Mouse (Mus musculus) forelimb bud, embryonic 11.5 days (tissue): ENCODE data around the gene Sec1.
"Not testable (repeated sequence)": the region's sequence is repeated elsewhere in the genome, so short reads cannot be mapped to it uniquely, and the experiment has no call there.

Source experiments
- DNase-seq: peaks from one replicate; pipeline ENCODE4 v3.0.0-alpha.2; 2012; ENCODE audit warnings: low read depth, low spot score

Gene Sec1

GRCm38 (mm10) chr7:45679966-45680621 lies 14.1 kb downstream of the Sec1 start:
- no peak for DNase-seq

GRCm38 (mm10) chr7:45678513-45678912 lies 15.7 kb downstream of the Sec1 start:
- no peak for DNase-seq

- no peak for DNase-seq
Measured at GRCm38 (mm10) chr7:45677627-45678295, 16.4 kb downstream of the Sec1 start.

GRCm38 (mm10) chr7:45668921-45669320 lies 25.3 kb downstream of the Sec1 start:
- DNase-seq: no peak

DNA sequence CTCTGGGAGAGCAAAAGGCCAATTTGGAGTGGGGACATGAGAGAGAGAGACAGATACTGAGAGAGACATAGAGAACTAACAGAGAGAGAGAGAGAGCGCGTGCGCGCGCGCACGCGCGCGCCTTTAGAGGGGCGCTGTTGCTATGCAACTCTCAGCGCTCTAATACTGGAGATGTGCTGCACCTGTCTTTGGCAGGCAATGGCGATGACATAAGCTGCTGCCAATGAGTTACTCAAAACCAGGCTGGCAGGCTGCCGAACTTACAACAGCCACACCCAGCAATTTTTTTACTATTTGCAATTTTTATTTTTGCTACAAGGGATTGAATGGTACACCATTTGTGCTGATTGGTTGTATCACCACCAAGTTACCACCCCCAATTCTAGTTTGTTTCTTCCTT lies 26.4 kb downstream of the Sec1 start:
- DNase-seq: no peak

GRCm38 (mm10) chr7:45666161-45666560 lies 28.0 kb downstream of the Sec1 start, which contains the start of gene Fut2:
Fut2 (minus strand) TSS chr7:45666394.
- DNase-seq: no peak

DNA sequence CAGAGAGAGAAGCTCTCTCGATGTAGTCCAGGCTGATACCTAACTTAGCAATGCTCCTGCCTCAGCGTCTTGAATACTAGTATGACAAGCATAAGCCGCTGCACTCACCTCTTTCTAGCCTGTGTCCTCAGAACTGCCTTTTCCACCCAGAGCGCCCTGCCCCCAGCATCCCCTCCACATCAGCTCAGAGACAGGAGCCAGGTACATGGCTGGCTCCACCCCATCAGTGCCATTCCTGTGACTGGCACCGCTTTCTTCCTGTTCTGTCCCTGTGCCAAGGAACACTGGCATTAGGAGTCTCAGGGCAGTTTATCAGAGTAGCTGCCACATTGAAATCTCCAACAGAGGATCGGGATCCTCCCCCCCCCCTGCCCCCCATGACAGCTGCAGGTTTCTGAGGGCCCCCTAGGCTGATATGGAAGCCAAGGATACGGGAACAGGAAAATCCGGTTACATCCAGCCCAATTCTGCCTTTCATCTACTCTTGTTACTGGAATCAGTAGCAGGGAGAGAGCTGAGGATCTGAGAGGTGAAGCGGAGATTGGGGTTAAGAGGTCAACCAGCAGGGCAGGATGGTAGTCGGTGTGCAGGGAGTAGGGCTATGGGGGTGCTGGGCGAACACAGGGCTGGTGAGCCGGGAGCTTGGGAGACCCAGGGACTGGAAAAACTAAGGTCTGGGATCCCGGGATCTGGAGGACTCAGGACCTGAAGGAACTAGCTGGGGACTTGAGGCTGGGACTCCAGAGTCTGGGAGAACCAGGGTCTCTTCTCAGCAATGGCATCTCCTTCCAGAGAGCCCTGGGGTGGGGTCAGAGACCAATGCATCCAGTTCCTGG lies 28.7 kb downstream of the Sec1 start:
- no peak for DNase-seq

GRCm38 (mm10) chr7:45661702-45662101 lies 32.5 kb downstream of the Sec1 start:
- not testable (repeated sequence) for DNase-seq

DNA sequence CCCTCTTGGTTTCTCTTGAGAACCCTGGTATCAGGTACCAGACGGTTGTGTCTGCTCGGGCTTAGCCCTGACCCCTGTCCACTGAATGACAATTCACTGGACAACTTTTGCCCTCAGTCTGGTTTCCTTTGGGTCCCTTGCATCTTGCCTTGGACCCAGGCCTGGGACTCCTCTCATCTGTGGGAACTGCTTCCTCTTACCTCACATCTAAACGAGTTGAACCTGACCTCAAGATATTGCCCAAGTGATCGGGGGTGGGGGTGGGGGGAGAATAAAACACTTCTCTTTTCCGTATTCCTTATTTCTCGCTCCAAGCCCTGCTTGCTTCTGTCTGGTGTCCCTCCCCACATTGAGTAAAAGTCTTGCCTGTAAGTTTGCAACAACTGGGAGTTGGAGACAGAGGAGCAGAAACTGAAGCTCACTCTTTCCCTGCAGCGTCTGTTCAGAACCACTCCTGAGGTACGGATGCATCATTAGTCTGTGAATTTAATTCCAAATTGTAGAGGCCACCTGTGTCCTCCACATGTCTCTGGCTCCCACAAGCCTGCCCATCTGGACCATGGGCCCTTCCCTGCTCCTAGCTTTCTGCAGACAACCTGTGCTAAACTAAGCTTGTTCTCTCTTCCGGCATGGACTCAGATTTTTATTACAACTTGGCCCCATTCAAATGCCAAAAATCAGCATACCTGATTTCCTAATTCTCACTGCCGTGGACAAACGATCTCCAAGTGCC lies 33.3 kb downstream of the Sec1 start:
- DNase-seq: no peak

GRCm38 (mm10) chr7:45654424-45655047 lies 39.7 kb downstream of the Sec1 start:
- DNase-seq: no peak

- DNase-seq: not testable (repeated sequence)
Measured at GRCm38 (mm10) chr7:45650484-45650883, 43.7 kb downstream of the Sec1 start.

- DNase-seq: no peak
Measured at GRCm38 (mm10) chr7:45649351-45649750, 44.9 kb downstream of the Sec1 start.

DNA sequence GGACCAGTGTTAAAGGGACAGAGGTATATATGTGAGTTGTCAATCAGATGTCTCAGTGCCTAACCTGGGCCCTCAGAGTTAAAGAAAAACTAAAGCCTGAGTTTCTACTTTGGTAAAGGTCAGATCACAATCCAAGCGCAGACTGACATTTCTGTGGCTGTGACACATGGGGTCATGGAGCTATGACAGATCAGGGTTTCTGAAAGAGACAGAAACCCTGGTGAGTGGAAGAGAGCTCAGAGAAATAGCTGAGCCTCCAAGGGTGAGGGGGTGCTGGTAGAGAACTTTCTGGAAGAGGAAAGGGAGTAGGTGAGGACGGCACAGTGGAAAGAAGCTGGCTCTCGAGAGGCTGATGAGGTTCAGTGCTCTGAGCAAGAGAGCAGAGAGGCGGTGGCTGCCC lies 47.5 kb downstream of the Sec1 start:
- DNase-seq: no peak

DNA sequence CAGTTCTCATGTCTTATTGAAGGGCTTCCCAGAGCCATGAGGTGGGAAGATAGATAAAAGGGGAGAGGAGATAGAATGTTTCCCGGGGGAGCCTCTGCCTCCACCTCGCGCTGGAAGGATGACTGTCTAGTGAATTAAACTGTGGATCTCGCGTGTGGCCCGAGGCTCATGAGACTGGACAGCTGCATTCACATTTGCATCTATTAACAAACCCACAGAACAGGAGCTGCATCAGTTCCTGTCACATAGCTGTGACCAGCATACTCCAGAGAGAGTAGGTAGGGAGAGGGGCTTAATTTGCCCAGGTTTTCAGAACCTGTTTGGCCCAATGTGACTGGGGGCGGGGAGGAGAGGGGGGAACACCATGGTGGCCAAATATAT lies 48.6 kb downstream of the Sec1 start:
- no peak for DNase-seq

GRCm38 (mm10) chr7:45644872-45645590 lies 49.2 kb downstream of the Sec1 start:
- DNase-seq: no peak

DNA sequence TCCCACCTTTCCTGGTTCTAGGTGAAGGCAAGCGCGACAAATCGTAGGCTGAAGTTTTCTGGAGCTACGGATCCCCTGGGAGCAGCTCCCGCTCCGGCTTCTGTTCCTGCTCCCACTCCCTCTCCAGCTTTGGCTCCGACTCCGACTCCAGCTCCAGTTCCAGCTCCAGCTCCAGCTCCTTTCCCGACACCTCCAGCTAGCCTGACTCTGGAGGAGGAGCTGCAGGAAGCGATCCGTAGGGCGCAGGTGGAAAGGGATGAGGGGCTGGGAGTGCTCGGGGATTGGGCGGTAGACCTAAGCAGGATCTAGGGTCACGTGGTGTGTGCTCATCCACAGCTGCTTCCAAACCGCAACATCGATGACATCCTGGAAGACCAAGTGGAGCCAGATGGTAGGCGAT lies 50.0 kb downstream of the Sec1 start:
- peak; percentile 63 for DNase-seq

DNA sequence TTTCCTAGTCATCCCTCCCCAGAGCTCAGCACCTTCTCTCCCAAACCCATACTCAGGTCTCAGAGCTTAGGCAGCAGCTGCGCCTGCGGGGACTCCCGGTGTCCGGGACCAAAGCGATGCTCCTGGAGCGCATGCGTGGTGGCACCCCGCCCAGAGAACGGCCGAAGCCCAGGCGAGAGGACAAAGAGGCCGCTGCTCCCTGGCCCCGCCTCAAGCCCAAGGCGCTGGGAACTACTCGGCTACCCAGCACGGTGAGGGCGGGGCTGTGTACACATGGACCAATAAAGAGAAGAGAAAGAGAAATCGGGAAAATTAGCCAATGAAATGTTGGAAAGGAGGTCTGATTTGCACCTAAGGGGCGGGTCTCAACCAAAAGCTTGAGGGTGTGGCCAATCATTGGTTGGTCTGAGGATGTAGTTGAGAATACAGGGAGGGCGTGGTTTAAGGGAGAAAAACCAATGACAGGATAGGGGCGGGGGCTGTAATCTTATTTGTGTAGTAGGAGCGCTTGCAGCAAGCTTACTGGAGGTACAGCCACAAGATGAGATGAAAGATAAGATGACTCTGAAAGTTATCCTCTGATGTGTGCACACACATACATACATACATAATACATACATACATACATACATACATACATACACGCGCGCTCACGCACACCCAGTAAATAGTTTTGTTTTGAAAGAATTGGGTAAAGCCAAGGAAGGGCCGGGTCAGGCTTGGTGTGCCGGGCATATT lies 50.6 kb downstream of the Sec1 start:
- peak; percentile 98 for DNase-seq

- no peak for DNase-seq
Measured at GRCm38 (mm10) chr7:45642503-45643255, 51.5 kb downstream of the Sec1 start.

- DNase-seq: no peak
Measured at GRCm38 (mm10) chr7:45642083-45642482, 52.1 kb downstream of the Sec1 start.
